Mouse (Mus musculus): ENCODE results near the gene Noc3l. TPM values are rescaled to one million over a fixed set of nuclear protein-coding genes. Genes with fewer than 3 reads are reported as not detected.

The Noc3l gene
- polyA plus RNA-seq, 1 experiment, result 4.1 TPM

- H3K27ac ChIP-seq (ENCODE audit: control insufficient read depth, insufficient read depth, low read length), result no peak overlapping the region
- no peak for DNase-seq
- H3K27me3 ChIP-seq (ENCODE audit: control insufficient read depth, insufficient read depth, low read length), result no peaks in the 10 kb centered on the region
- H3K36me3 ChIP-seq (ENCODE audit: control insufficient read depth, insufficient read depth, low read length), result no peaks in the 10 kb centered on the region
- WGBS, result 63% methylated on average over 4 of the region's 4 CpGs
- peaks cover under 1% of the 10 kb centered on the region; the same call in 1 of the 2 replicates for H3K4me1 ChIP-seq (replicated peaks; ENCODE audit: control insufficient read depth, insufficient read depth, low read length)
- no peak overlapping the region for H3K4me3 ChIP-seq (ENCODE audit: control insufficient read depth, insufficient read depth, low read length)
- no peak for TF ChIP-seq POLR2A (IDR thresholded peaks at IDR 0.05; ENCODE audit: control insufficient read depth, extremely low read depth, insufficient read depth, low read length, poor library complexity)
- no peak for TF ChIP-seq CTCF (IDR thresholded peaks at IDR 0.05; ENCODE audit: borderline replicate concordance, control insufficient read depth, extremely low read depth, insufficient read depth, low read length, poor library complexity)
Measured at GRCm38 (mm10) chr19:38775548-38775947, 43.5 kb downstream of the Noc3l start.

- no peak for DNase-seq
- Histone ChIP-seq H3K4me3 (ENCODE audit: control insufficient read depth, insufficient read depth, low read length) (no peak overlapping the region), H3K27ac (ENCODE audit: control insufficient read depth, insufficient read depth, low read length) (no peak overlapping the region), H3K27me3 (ENCODE audit: control insufficient read depth, insufficient read depth, low read length) (no peaks in the 10 kb centered on the region), H3K4me1 (replicated peaks; ENCODE audit: control insufficient read depth, insufficient read depth, low read length) (no peaks in the 10 kb centered on the region), H3K36me3 (ENCODE audit: control insufficient read depth, insufficient read depth, low read length) (no peaks in the 10 kb centered on the region)
- no peak for TF ChIP-seq POLR2A (IDR thresholded peaks at IDR 0.05; ENCODE audit: control insufficient read depth, extremely low read depth, insufficient read depth, low read length, poor library complexity)
- no peak for TF ChIP-seq CTCF (IDR thresholded peaks at IDR 0.05; ENCODE audit: borderline replicate concordance, control insufficient read depth, extremely low read depth, insufficient read depth, low read length, poor library complexity)
- 90% methylated on average over 2 of the region's 2 CpGs for WGBS
Measured at GRCm38 (mm10) chr19:38766306-38766705, 52.7 kb downstream of the Noc3l start.

GRCm38 (mm10) chr19:38760441-38760840 lies 58.6 kb downstream of the Noc3l start:
- WGBS, result 84% methylated on average over 3 of the region's 3 CpGs
- Histone ChIP-seq H3K4me3 (ENCODE audit: control insufficient read depth, insufficient read depth, low read length) (no peak overlapping the region), H3K27ac (ENCODE audit: control insufficient read depth, insufficient read depth, low read length) (no peak overlapping the region), H3K27me3 (ENCODE audit: control insufficient read depth, insufficient read depth, low read length) (no peaks in the 10 kb centered on the region), H3K36me3 (ENCODE audit: control insufficient read depth, insufficient read depth, low read length) (no peaks in the 10 kb centered on the region), H3K4me1 (replicated peaks; ENCODE audit: control insufficient read depth, insufficient read depth, low read length) (no peaks in the 10 kb centered on the region)
- TF ChIP-seq CTCF (IDR thresholded peaks at IDR 0.05; ENCODE audit: borderline replicate concordance, control insufficient read depth, extremely low read depth, insufficient read depth, low read length, poor library complexity) (no peak), POLR2A (IDR thresholded peaks at IDR 0.05; ENCODE audit: control insufficient read depth, extremely low read depth, insufficient read depth, low read length, poor library complexity) (no peak)
- no peak for DNase-seq

GRCm38 (mm10) chr19:38758685-38759472 lies 60.2 kb downstream of the Noc3l start:
- 71% methylated on average over 7 of the region's 7 CpGs for WGBS
- TF ChIP-seq POLR2A (IDR thresholded peaks at IDR 0.05; ENCODE audit: control insufficient read depth, extremely low read depth, insufficient read depth, low read length, poor library complexity) (no peak), CTCF (IDR thresholded peaks at IDR 0.05; ENCODE audit: borderline replicate concordance, control insufficient read depth, extremely low read depth, insufficient read depth, low read length, poor library complexity) (no peak)
- Histone ChIP-seq H3K4me3 (ENCODE audit: control insufficient read depth, insufficient read depth, low read length) (no peak overlapping the region), H3K27ac (ENCODE audit: control insufficient read depth, insufficient read depth, low read length) (no peak overlapping the region), H3K36me3 (ENCODE audit: control insufficient read depth, insufficient read depth, low read length) (no peaks in the 10 kb centered on the region), H3K27me3 (ENCODE audit: control insufficient read depth, insufficient read depth, low read length) (no peaks in the 10 kb centered on the region), H3K4me1 (replicated peaks; ENCODE audit: control insufficient read depth, insufficient read depth, low read length) (no peaks in the 10 kb centered on the region)
- DNase-seq, result no peak

- no peaks in the 10 kb centered on the region for H3K36me3 ChIP-seq (ENCODE audit: control insufficient read depth, insufficient read depth, low read length)
- WGBS, result 83% methylated on average over 5 of the region's 5 CpGs
- DNase-seq, result no peak
- TF ChIP-seq POLR2A (IDR thresholded peaks at IDR 0.05; ENCODE audit: control insufficient read depth, extremely low read depth, insufficient read depth, low read length, poor library complexity), result no peak
- no peak for TF ChIP-seq CTCF (IDR thresholded peaks at IDR 0.05; ENCODE audit: borderline replicate concordance, control insufficient read depth, extremely low read depth, insufficient read depth, low read length, poor library complexity)
- H3K27ac ChIP-seq (ENCODE audit: control insufficient read depth, insufficient read depth, low read length), result no peak overlapping the region
- H3K27me3 ChIP-seq (ENCODE audit: control insufficient read depth, insufficient read depth, low read length), result no peaks in the 10 kb centered on the region
- no peak overlapping the region for H3K4me3 ChIP-seq (ENCODE audit: control insufficient read depth, insufficient read depth, low read length)
- no peaks in the 10 kb centered on the region for H3K4me1 ChIP-seq (replicated peaks; ENCODE audit: control insufficient read depth, insufficient read depth, low read length)
Measured at GRCm38 (mm10) chr19:38758056-38758455, 61.0 kb downstream of the Noc3l start.

- Histone ChIP-seq H3K4me1 (replicated peaks; ENCODE audit: control insufficient read depth, insufficient read depth, low read length) (no peaks in the 10 kb centered on the region), H3K27me3 (ENCODE audit: control insufficient read depth, insufficient read depth, low read length) (no peaks in the 10 kb centered on the region), H3K4me3 (ENCODE audit: control insufficient read depth, insufficient read depth, low read length) (no peak overlapping the region), H3K27ac (ENCODE audit: control insufficient read depth, insufficient read depth, low read length) (no peak overlapping the region), H3K36me3 (ENCODE audit: control insufficient read depth, insufficient read depth, low read length) (no peaks in the 10 kb centered on the region)
- TF ChIP-seq CTCF (IDR thresholded peaks at IDR 0.05; ENCODE audit: borderline replicate concordance, control insufficient read depth, extremely low read depth, insufficient read depth, low read length, poor library complexity) (no peak), POLR2A (IDR thresholded peaks at IDR 0.05; ENCODE audit: control insufficient read depth, extremely low read depth, insufficient read depth, low read length, poor library complexity) (no peak)
- WGBS, result 81% methylated on average over 3 of the region's 3 CpGs
- no peak for DNase-seq
Measured at GRCm38 (mm10) chr19:38757161-38757560, 61.9 kb downstream of the Noc3l start.

All from thymus, adult 2 months (tissue).